Mouse (Mus musculus) cerebellum, adult 2 months (tissue): Measurements from ENCODE around the gene Sdk1.

Experiments
- CTCF ChIP-seq: fragments of 200-500 bp; IDR thresholded peaks from 2 replicates; pipeline ENCODE4 v1.5.1; 2011; ENCODE audit warnings: low read depth, mild to moderate bottlenecking, control low read depth, low read length, moderate library complexity, borderline replicate concordance; ENCODE audit not compliant: insufficient read depth
- POLR2A ChIP-seq: fragments of 200-500 bp; IDR thresholded peaks from 2 replicates; pipeline ENCODE4 v1.6.1; 2011; ENCODE audit warnings: low read length, control low read depth, borderline replicate concordance; ENCODE audit not compliant: insufficient read depth

DNA sequence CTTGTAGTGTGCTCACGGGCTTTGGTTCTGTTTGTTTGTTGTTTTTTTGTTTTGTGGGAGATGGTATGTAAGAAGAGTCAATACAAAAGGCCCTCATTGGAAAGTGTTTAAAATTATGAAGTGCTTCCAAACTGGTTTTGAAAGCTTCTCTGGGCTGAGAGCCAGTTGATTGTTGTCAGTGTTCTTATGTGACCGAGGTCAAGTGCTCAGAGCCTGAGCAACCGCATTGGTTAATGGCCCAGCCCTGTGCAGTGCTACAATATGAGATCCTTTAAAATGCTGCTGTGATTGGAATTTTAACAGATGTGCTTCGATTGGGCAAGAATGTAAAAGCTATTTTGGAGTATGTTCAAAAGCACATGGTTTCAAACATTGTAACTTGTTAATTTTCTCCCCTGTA is 127.3 kb downstream of the Sdk1 start:
- TF ChIP-seq POLR2A, result no peak
- TF ChIP-seq CTCF, result no peak
